ENCODE assay signal across 9 mouse cellular contexts in the genomic region with DNA sequence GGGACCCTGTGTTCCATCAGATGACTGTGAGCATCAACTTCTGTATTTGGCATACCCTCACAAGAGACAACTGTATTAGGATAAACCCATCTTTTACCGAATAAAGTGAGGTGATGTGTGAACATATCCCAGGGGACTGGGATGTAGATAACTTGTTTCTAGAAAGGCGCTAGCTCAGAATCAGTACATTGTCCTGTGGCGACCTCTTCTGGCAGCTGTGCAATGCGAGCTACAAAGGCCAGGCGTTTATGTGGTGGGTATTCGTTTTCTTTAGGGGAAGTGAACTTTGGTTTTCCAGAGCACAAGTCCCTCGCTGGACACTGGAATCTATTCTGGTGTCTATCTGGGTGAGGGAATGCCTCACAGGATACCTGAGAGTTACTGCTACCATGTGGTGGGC. TPM values are rescaled to one million over a fixed set of nuclear protein-coding genes. Genes with fewer than 3 reads are reported as not detected.
DNase-seq lines count a peak whose midpoint lies in the region; ATAC-seq and TF ChIP-seq lines count a peak whose summit lies in the region.
"Had no signal": no experiment of that assay in that cellular context is flagged by ENCODE, and none has a peak within 500 bp of the region (broad histone marks: within the 10 kb centered on the region; RNA-seq: fewer than 3 reads in every experiment).

No protein-coding gene starts in this region.

- H3K27ac ChIP-seq in heart, adult 2 months, result no peak overlapping the region
- no peak overlapping the region for H3K27ac ChIP-seq in heart, embryonic 10.5 days
- no peak overlapping the region for H3K27ac ChIP-seq in thymus, adult 2 months (ENCODE audit: control insufficient read depth, insufficient read depth, low read length)

- intact Hi-C loops in heart, adult 2 months (cut with DNase I), result loop anchor here (1.0 kb wide), 1 partner anchor 60 kb away; no protein-coding TSS in a partner anchor

- no peak overlapping the region for H3K9ac ChIP-seq in heart, adult 2 months (ENCODE audit: low read depth, low read length)

- no peak for ATAC-seq in inflammation-experienced regulatory T-cells, adult 6 months

- TF ChIP-seq POLR2A in heart, adult 2 months (IDR thresholded peaks at IDR 0.05; ENCODE audit: insufficient read depth, low read depth, low read length), result no peak
- no peak for TF ChIP-seq POLR2A in thymus, adult 2 months (IDR thresholded peaks at IDR 0.05; ENCODE audit: control insufficient read depth, extremely low read depth, insufficient read depth, low read length, poor library complexity)

- H3K36me3 ChIP-seq in heart, adult 2 months (ENCODE audit: control insufficient read depth, insufficient read depth, low read length), result no peaks in the 10 kb centered on the region
- no peaks in the 10 kb centered on the region for H3K36me3 ChIP-seq in heart, embryonic 10.5 days
- no peaks in the 10 kb centered on the region for H3K36me3 ChIP-seq in thymus, adult 2 months (ENCODE audit: control insufficient read depth, insufficient read depth, low read length)

- no peaks in the 10 kb centered on the region for H3K9me3 ChIP-seq in heart, embryonic 10.5 days

- H3K27me3 ChIP-seq in heart, adult 2 months (ENCODE audit: control insufficient read depth, insufficient read depth, low read length), result no peaks in the 10 kb centered on the region
- H3K27me3 ChIP-seq in heart, embryonic 10.5 days (ENCODE audit: insufficient read depth, poor library complexity, severe bottlenecking), result no peaks in the 10 kb centered on the region
- no peaks in the 10 kb centered on the region for H3K27me3 ChIP-seq in thymus, adult 2 months (ENCODE audit: control insufficient read depth, insufficient read depth, low read length)

- peaks cover 2% of the 10 kb centered on the region; the same call in 1 of the 2 replicates for H3K4me1 ChIP-seq in heart, adult 2 months (ENCODE audit: control insufficient read depth, insufficient read depth, low read length)
- H3K4me1 ChIP-seq in heart, embryonic 10.5 days, result no peaks in the 10 kb centered on the region
- no peaks in the 10 kb centered on the region for H3K4me1 ChIP-seq in thymus, adult 2 months (replicated peaks; ENCODE audit: control insufficient read depth, insufficient read depth, low read length)

- peak in 1 of 2 experiments; percentile 36 for DNase-seq in heart, adult 2 months
- DNase-seq in heart, embryonic 10.5 days (ENCODE audit: low spot score), result no peak
- DNase-seq in thymus, adult 2 months, result peak; percentile 27
- no peak for DNase-seq in thymus, adult 18-20 months
- DNase-seq in embryo, embryonic 11 days, result peak; percentile 70
- DNase-seq in layer of hippocampus, postnatal 25 days (ENCODE audit: extremely low spot score in 1 of 2, low spot score in 1 of 2), result peak; percentile 19 to 69
- peak; percentile 78 for DNase-seq in retina, embryonic 14.5 days (ENCODE audit: low spot score)

- 6% methylated on average over 7 of the region's 7 CpGs for WGBS in heart, adult 2 months
- WGBS in heart, embryonic 10.5 days, result 9% methylated on average over 7 of the region's 7 CpGs
- 9% methylated on average over 7 of the region's 7 CpGs for WGBS in thymus, adult 2 months

- no peaks in the 10 kb centered on the region for H3K79me2 ChIP-seq in heart, adult 2 months (replicated peaks; ENCODE audit: control insufficient read depth, insufficient read depth, low read length)

- no peak overlapping the region for H3K4me3 ChIP-seq in heart, adult 2 months
- H3K4me3 ChIP-seq in heart, embryonic 10.5 days, result no peak overlapping the region
- no peak overlapping the region for H3K4me3 ChIP-seq in thymus, adult 2 months (ENCODE audit: control insufficient read depth, insufficient read depth, low read length)

- peak; percentile 79 for TF ChIP-seq CTCF in heart, adult 2 months (IDR thresholded peaks at IDR 0.05)
- TF ChIP-seq CTCF in thymus, adult 2 months (IDR thresholded peaks at IDR 0.05; ENCODE audit: borderline replicate concordance, control insufficient read depth, extremely low read depth, insufficient read depth, low read length, poor library complexity), result no peak

- 0 out of 2 replicates have a peak, but pooled peaks have one; percentile 36 for TF ChIP-seq EP300 in heart, adult 2 months (IDR thresholded peaks at IDR 0.05; ENCODE audit: insufficient read depth, low read depth, low read length)

RNA-seq across cellular contexts. Expression of gene Ctsll3, which starts 16.8 kb away (rescaled TPM):
- total RNA-seq in heart, adult 2 months (2021), result not detected
- polyA plus RNA-seq in heart, adult 2 months (2012; rRNA removed), result not detected in 2 replicates
- polyA plus RNA-seq in heart, embryonic 10.5 days (2016; fragmentation: Nextera tagmentation; extraction: Ambion mirVana), result not detected in 2 replicates
- polyA plus RNA-seq in thymus, adult 2 months (2012; rRNA removed), result not detected in 2 replicates
- total RNA-seq in layer of hippocampus, postnatal 25 days (2021), result not detected
- polyA plus RNA-seq in inflammation-experienced regulatory T-cells, adult 6 months (2017; shearing (Covaris generic)), result not detected
- total RNA-seq: left cerebral cortex, postnatal 10 days had no signal

RNA-seq across cellular contexts. Expression of gene BC051665, which starts 33.3 kb away (rescaled TPM):
- not detected for total RNA-seq in heart, adult 2 months (2021)
- not detected in 2 replicates for polyA plus RNA-seq in heart, adult 2 months (2012; rRNA removed)
- not detected in 2 replicates for polyA plus RNA-seq in heart, embryonic 10.5 days (2016; fragmentation: Nextera tagmentation; extraction: Ambion mirVana)
- not detected in 2 replicates for polyA plus RNA-seq in thymus, adult 2 months (2012; rRNA removed)
- total RNA-seq in layer of hippocampus, postnatal 25 days (2021), result not detected
- not detected for polyA plus RNA-seq in inflammation-experienced regulatory T-cells, adult 6 months (2017; shearing (Covaris generic))
- total RNA-seq: left cerebral cortex, postnatal 10 days had no signal

RNA-seq across cellular contexts. Expression of gene 4930486L24Rik, which starts 44.8 kb away (rescaled TPM):
- total RNA-seq in heart, adult 2 months (2021), result not detected
- polyA plus RNA-seq in heart, adult 2 months (2012; rRNA removed), result 0.47 TPM in 1 of 2 replicates, not detected in the other
- polyA plus RNA-seq in heart, embryonic 10.5 days (2016; fragmentation: Nextera tagmentation; extraction: Ambion mirVana), result 0.38 TPM in 1 of 2 replicates, not detected in the other
- polyA plus RNA-seq in thymus, adult 2 months (2012; rRNA removed), result 0.19 TPM in 1 of 2 replicates, not detected in the other
- not detected for total RNA-seq in layer of hippocampus, postnatal 25 days (2021)
- polyA plus RNA-seq in inflammation-experienced regulatory T-cells, adult 6 months (2017; shearing (Covaris generic)), result 1 to 10 TPM in 2 of 3 experiments, not detected in 1; 2.0 to 3.6 TPM
- total RNA-seq: left cerebral cortex, postnatal 10 days had no signal

Comparison
In these comparisons a context has a peak if more than half of its experiments do, and no peak if none do; other contexts are left out.
1. DNase-seq: peak in thymus, adult 2 months (single experiment), embryo, embryonic 11 days (single experiment), layer of hippocampus, postnatal 25 days (2 of 2) and retina, embryonic 14.5 days (single experiment); none in heart, embryonic 10.5 days (single experiment) and thymus, adult 18-20 months (0 of 2).